Mouse (Mus musculus) ovary, postnatal 36 days (tissue): ENCODE results near the gene Plcb4.
"Not testable (repeated sequence)": the region's sequence is repeated elsewhere in the genome, so short reads cannot be mapped to it uniquely, and the experiment has no call there.

Experiments
- DNase-seq: peaks from one replicate; pipeline ENCODE4 v3.0.0; 2022; ENCODE audit warnings: low spot score, mixed read lengths

Gene Plcb4

DNA sequence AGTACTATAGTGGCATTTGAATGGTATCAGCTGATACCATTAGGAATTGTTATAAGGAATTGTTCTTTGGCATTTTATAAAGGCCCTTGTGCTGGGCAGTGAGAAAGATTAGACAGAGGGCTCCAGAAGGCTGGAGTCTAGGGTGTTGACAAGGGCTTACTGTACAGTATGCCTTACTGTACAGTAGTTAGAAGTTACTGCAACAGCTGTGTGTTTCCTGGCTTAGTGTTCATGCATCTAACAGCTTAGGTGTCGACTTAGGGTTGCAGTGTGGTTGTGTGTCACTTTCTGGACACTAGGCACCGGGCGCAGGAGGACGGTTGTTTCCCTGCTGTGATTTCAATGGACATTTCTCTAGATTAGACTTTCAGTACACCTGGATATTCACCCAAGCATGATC is 57.4 kb downstream of the Plcb4 start:
- no peak for DNase-seq

DNA sequence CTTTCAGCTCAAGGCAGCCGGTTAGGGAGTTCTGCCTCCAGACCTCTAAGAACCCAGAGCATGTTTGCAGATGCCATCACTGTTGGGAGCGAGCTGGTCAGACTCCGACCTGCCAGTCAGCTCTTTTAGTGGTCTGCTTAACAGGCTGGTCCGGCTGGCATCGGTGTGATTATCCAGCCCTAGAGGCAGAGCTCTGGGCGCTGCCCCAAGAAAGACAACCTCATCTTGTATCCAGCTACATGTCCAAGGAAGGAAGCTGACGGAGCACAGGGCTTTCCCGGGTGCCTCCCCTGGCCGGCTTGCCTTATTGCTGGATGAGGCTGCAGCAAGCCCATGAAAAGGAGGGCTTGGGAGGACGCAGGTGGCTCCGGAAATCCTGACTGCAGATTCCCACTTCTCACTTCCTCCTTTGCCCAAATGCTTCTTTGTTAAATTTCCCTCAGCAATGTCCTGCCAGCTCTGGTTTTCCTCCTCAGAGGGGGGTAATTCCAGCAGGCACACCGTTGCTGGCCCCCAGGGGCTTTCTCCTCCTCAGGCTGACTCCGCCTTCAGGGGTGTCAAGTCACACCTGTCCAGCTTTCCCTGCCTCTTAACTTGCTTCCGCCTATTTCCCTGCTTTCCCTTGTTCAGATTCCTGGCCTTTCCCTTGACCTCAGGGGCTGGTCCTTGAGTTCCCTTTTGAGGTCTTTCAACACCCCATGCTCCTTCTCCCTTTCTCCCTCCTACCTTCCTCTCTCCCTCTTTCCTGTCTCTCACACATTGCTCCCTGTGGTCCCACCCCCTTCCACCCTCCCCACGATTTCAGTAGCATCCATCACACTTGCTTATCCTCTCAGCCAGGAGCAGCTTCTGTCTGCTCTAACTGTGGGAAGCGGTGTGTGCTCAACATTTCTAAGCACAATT is 58.7 kb downstream of the Plcb4 start:
- DNase-seq = peak; percentile 38

GRCm38 (mm10) chr2:135722109-135722508 is 63.3 kb downstream of the Plcb4 start:
- no peak for DNase-seq

GRCm38 (mm10) chr2:135723387-135723786 is 64.6 kb downstream of the Plcb4 start:
- DNase-seq = no peak

DNA sequence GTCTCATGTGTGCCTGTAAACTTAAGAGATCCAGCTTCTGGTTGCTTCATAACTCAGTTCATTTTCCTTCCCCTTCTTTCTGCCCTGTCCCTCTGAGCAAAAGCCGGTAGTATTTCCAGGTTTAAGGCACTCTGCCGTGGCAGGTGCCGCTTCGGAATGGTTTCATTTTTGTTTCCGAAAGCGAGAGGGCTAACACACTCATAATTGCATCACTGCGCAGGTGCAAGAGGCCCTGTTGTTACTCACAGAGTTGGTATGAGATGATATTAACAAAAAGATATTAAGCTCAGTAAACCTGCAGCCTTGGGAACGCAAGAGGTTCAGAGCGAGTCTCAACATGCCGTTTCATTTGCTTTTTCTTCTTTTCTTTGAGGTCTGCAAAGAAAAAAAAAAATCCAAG is 65.7 kb downstream of the Plcb4 start:
- DNase-seq = no peak

DNA sequence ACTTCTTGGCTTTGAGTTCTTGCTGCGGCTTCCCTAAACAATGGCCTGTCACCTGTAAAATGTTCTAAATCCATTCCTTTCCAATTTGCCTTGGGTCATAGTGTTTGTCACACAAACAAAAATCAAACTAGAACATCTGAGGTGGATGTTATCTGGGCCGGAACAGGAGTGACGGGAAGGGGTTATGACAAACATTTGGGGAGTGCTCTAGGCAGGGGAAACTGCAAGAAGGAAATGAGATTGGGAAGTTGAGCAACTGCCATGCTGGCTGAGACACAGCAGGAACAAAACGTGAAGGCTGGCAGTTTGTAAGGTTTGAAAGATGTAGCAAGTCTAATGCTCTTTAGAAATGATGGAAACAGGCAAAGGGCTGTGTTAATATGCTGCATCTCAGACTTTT is 66.6 kb downstream of the Plcb4 start:
- no peak for DNase-seq

DNA sequence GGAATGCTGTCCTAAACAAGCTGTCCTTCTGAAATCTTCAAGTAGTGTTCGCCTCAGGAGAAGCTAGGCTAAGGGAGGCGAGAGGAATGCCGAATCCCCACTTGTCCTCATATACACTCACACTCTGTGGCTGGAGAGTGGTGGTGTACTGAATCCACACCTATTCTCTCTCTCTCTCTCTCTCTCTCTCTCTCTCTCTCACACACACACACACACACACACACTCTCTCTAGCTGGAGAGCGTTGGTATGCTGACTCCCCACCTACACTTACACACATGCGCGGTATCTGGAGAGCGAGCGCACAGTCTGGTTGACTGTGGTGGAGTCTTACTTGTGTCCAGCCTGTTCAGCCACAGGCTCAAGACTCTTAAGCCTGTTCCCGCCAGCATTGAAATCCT is 68.3 kb downstream of the Plcb4 start:
- no peak for DNase-seq

DNA sequence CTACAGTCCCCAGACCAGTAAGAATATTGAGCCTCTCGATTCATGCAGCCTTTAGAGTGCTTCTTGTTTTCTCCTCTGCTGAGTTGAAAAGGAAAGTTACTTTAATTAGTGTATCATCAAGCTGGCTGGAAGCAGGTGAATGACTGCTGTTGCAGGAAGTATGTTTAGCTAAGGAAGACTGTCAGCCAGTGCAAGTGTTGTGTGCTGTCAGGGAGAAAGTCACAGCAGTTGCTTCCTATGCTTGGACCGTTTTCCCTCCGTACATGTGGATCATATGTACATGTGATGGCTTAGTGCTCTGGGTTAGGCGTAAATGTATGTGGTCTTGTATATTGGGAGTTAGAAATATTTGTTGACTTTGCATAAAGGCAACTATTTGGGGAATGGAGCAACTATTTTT is 69.1 kb downstream of the Plcb4 start:
- DNase-seq = no peak

DNA sequence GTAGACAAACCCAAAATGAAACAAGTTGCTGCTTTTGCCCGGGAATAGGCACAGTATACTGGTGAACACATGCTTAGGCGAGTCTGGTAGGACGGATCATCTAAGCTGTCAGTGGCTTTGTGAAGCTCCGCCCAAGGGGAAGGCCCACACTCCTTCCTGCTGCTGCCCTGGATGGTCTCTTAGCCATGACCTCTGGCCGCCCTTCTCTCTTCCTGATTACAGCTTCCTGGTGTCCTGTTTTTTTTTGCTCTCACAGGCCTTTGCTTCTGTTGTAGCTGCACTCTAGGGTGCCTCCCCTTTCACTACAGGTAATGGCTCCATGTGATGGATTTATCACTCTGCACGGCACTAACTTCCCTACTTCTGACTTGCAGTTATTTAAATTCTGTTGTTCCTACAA is 72.8 kb downstream of the Plcb4 start:
- no peak for DNase-seq

- no peak for DNase-seq
Measured at GRCm38 (mm10) chr2:135732651-135733050, 73.8 kb downstream of the Plcb4 start.

GRCm38 (mm10) chr2:135733926-135734510 is 75.2 kb downstream of the Plcb4 start:
- no peak for DNase-seq

GRCm38 (mm10) chr2:135737506-135737905 is 78.7 kb downstream of the Plcb4 start:
- no peak for DNase-seq

DNA sequence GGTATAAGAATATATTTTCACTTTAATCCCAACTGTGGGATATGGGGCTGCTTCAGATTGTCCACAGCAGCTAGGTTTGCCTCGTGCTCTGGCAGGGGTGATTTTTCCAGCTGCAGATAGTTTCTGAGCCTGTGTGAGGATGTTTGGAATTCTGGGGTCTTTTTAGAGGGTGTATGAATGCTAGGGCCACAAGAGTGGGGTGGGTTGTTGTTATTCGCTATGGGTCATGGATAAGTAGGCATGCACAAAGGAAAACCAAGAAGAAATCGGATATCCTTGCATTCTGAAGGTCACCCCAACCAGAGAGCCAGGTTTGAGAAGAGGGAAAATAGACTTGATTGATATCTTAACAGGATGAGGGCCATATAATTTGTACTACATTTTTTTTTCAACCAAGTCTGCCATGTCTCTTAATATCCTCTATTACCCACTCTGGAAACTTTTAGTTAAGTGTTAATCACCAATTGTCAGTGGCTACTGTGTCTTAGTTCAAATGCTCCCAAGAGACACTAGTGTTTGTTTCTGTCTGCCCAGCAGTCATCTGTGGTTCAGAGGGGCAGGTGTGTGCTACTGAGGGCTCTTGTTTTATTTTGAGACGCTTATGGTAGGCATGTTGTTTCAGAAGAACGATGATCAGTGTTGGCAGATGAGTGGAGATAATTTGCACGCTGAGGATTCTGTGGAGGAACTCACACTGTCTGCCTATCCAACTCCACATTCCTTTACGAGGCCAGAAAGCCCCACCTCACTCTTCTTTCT is 79.4 kb downstream of the Plcb4 start:
- not testable (repeated sequence) for DNase-seq

- no peak for DNase-seq
Measured at GRCm38 (mm10) chr2:135738950-135739349, 80.1 kb downstream of the Plcb4 start.

- no peak for DNase-seq
Measured at GRCm38 (mm10) chr2:135742954-135743700, 84.3 kb downstream of the Plcb4 start.

DNA sequence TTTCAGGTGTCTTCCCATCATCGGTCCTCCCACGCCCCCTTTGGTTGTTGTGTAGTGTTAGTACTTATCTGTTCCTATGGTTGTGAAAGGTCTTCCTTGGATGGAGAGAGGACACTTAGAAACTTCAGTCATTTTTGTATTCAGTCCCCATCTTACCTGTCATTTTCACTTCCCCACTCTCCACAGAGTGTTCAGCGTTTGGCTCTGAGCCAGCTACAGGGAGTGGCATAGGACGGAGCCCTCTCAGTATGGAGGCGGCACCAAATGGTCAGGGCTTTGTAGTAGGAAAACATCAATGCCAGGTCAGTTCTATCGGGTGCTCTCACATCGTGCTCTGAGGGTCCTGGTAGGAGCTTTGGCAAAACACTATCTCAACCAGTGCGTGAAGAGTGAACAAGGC is 85.9 kb downstream of the Plcb4 start:
- DNase-seq = peak; percentile 15

DNA sequence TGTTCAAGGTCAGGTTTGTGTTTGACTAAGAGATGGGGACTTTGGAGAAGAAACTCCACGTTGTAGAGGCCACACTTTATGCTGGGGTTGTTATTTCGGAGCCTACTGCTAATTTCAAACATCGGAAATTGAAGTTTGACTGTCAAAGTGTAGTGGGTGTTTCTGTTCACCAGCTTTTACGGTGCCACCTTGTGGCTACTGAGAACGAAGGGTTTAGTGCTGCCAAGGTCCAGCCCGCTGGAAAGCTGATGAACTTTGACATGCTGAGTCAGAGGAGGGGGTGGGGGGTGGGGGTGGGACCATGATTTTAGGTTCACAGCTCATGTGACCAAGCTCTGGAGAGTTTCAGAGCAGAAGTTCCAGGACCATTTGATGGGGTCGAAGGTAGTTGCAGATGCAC is 86.3 kb downstream of the Plcb4 start:
- no peak for DNase-seq

- no peak for DNase-seq
Measured at GRCm38 (mm10) chr2:135748441-135748840, 89.6 kb downstream of the Plcb4 start.

GRCm38 (mm10) chr2:135749606-135750005 is 90.8 kb downstream of the Plcb4 start:
- DNase-seq = no peak

GRCm38 (mm10) chr2:135750748-135751147 is 91.9 kb downstream of the Plcb4 start:
- DNase-seq = no peak

- no peak for DNase-seq
Measured at GRCm38 (mm10) chr2:135755792-135756191, 97.0 kb downstream of the Plcb4 start.

DNA sequence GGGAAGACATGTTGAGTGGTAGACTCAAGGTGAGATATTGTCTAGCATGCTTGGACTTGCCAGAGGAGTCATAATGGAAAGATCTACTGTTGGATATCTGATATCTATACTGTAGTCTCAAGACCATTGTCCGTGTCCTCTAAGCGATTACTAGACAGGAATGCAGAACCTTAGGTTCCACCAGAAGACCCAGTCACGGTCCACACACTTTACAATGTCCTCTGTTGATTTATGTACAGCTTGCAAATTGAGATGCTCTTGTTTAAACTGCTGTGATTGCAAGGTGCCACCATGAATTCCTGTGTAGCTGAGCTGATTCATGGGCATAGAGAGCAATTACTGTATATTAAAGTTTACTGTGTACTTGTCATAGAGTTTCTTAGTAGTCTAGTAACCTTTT is 98.7 kb downstream of the Plcb4 start:
- DNase-seq = no peak
